Mouse (Mus musculus): ENCODE measurements around the gene Ttc37. TPM values are rescaled to one million over a fixed set of nuclear protein-coding genes. Genes with fewer than 3 reads are reported as not detected.

Ttc37 gene
- polyA plus RNA-seq, 1 experiment from 2014 or later: 7.3 TPM

DNA sequence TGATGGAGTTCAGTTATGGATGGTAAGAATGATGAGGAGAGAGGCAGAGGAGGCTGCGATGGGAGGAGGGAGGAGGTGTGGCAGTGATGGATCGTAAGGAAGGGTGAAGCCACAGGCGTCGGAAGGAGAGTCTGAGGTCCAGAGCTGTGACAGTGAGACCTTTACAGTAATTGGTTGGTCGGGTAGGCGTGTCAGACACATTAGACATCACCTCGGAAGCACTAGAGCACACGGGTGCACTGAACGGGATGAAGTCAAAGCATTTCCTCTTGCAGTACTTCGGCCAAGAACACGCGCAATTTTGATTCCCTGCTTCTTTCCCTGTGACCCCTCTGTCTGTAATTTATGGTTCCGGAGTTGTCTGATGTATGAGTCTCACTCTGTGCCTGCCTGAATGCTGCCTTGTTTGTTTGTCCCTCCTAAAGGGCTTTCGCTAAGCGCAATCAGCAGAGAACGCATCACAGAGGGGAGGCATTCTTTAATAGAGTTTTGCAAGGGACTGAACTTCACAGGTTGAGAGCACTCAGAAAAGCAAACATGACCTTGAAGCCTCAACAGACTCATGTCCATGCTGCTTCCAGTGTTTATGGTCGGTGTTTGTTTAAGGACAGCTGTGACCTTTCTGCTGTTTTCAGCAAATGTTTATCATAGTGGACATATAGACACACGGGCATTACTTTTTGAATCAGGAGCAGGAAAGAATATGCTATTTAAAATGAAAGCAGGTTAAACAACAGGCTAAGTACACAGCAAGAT lies 10.7 kb downstream of the Ttc37 start:
- H3K36me3 ChIP-seq (ENCODE audit: inconsistent target): peaks cover 39% of the 10 kb centered on the region
- no peaks in the 10 kb centered on the region for H3K79me2 ChIP-seq (ENCODE audit: inconsistent target)
- no peak overlapping the region for H3K27ac ChIP-seq
- 94% methylated on average over 18 of the region's 18 CpGs for whole genome bisulfite sequencing (ENCODE audit: missing documents)
- no peak overlapping the region for H3K4me3 ChIP-seq (ENCODE audit: inconsistent target)

DNA sequence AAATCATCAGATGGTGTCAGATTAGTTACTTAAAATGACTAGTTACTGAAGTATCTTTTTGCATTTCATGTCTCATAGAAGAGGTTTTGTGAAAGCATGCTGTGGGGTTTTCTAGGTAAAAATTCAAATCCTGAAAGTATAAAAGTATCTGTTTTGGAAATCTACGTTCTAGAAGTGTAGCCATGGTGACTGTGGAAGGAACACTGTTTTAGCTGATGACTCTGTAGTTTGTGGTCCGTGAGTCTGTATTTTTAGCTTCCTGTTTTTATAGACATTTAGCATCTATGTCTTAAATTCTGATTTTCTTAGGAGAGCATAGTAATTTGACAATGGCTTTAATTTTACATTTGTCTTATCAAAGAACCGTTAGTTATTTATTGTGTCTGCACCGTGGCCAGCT lies 30.3 kb downstream of the Ttc37 start:
- Histone ChIP-seq H3K4me3 (ENCODE audit: inconsistent target) (no peak overlapping the region), H3K79me2 (ENCODE audit: inconsistent target) (no peaks in the 10 kb centered on the region), H3K27ac (no peak overlapping the region), H3K36me3 (ENCODE audit: inconsistent target) (peaks cover 36% of the 10 kb centered on the region; the same call in 1 of the 2 replicates)
- 48% methylated on average over 4 of the region's 4 CpGs for WGBS (ENCODE audit: missing documents)

DNA sequence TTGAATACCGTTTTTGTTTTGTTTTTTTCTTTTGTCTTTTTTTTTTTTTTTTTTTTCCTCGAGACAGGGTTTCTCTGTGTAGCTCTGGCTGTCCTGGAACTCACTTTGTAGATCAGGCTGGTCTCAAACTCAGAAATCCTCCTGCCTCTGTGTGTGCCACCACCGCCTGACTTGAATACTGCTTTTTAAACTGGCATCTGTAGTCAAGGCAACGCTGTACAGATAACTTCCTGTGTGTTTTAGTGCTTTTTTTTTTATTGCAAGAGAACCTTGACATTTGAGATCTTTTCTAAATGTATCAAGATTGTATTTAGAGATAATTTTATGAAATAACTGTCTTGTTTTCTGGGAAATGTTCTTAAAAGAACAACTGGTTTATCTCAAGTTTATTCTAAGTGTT lies 33.9 kb downstream of the Ttc37 start:
- Histone ChIP-seq H3K4me3 (ENCODE audit: inconsistent target) (no peak overlapping the region), H3K36me3 (ENCODE audit: inconsistent target) (peaks cover 36% of the 10 kb centered on the region; the same call in 1 of the 2 replicates), H3K79me2 (ENCODE audit: inconsistent target) (no peaks in the 10 kb centered on the region), H3K27ac (no peak overlapping the region)
- 95% methylated on average over 3 of the region's 4 CpGs for WGBS (ENCODE audit: missing documents)

DNA sequence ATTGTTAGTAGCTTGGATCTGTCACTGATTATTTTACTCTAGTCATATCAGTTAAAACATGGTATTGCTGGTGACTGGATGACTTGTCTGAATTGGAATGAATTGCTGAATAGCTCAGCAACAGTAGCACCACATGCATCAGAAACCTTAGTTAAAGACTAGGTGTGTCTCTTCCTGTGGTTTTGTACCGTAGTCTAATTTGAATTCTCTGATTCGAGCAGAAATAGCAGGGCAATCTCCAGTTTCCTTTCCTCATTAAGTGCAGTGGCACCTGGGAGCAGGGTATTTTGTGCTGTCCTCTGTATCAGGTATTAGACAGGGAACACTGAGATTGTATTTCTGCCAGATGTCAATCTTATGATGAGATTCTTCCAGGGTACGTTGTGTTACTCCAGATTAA lies 40.3 kb downstream of the Ttc37 start:
- Histone ChIP-seq H3K79me2 (ENCODE audit: inconsistent target) (no peaks in the 10 kb centered on the region), H3K27ac (no peak overlapping the region), H3K36me3 (ENCODE audit: inconsistent target) (peaks cover 31% of the 10 kb centered on the region; the same call in 1 of the 2 replicates), H3K4me3 (ENCODE audit: inconsistent target) (no peak overlapping the region)
- 68% methylated on average over 3 of the region's 3 CpGs for WGBS (ENCODE audit: missing documents)

DNA sequence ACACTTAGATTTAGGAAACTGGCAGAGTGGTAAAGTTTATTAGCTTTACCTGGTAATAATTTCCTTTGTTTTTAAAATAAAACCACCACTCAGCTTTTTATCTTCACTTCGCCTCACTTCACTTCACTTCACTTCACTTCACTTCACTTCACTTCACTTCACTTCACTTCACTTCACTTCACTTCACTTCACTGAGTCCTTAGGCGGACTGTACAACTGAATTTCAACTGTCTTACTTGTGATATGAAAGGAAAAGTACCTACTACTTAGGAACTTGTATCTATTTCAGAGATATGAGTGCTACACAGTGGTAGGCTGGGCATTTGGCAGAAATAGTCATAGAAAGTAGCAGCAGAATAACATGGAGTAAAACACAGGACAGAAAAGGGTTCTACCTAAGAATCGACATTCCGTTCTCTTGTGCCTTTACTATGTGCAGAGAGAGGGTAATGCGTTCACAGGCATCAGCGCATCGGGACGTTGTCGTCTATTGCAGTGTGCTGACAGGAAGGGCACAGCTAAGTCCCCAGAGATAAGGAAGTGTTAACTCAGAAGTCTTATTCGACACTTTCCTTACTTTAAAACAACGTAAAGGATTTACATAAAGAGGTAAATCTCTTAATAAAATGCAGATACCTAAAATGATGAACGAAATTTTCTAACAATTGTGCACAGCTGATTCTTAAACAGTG lies 42.7 kb downstream of the Ttc37 start:
- no peak overlapping the region for H3K4me3 ChIP-seq (ENCODE audit: inconsistent target)
- no peak overlapping the region for H3K27ac ChIP-seq
- peaks cover 27% of the 10 kb centered on the region; the same call in 1 of the 2 replicates for H3K36me3 ChIP-seq (ENCODE audit: inconsistent target)
- WGBS (ENCODE audit: missing documents): 93% methylated on average over 12 of the region's 12 CpGs
- H3K79me2 ChIP-seq (ENCODE audit: inconsistent target): no peaks in the 10 kb centered on the region

DNA sequence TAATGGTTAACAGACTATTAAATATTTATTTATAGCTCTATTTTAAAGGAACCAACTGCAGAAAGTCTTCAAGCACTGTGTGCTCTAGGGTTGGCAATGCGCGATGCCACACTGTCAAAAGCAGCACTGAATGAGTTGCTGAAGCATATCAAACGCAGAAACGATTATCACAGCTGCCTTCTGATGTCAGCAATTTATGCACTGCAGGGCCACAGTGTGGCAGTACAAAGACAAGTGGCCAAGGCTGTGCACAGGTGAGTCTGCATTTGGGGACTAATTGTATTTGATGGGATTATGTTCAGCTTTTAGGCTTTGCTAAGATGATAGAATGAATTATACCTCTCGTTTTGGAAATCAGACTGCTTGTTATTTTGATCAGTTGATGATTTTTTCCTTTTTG lies 51.9 kb downstream of the Ttc37 start:
- 97% methylated on average over 4 of the region's 5 CpGs for WGBS (ENCODE audit: missing documents)
- no peak overlapping the region for H3K27ac ChIP-seq
- no peak overlapping the region for H3K4me3 ChIP-seq (ENCODE audit: inconsistent target)
- no peaks in the 10 kb centered on the region for H3K79me2 ChIP-seq (ENCODE audit: inconsistent target)
- peaks cover 27% of the 10 kb centered on the region; the same call in 1 of the 2 replicates for H3K36me3 ChIP-seq (ENCODE audit: inconsistent target)

DNA sequence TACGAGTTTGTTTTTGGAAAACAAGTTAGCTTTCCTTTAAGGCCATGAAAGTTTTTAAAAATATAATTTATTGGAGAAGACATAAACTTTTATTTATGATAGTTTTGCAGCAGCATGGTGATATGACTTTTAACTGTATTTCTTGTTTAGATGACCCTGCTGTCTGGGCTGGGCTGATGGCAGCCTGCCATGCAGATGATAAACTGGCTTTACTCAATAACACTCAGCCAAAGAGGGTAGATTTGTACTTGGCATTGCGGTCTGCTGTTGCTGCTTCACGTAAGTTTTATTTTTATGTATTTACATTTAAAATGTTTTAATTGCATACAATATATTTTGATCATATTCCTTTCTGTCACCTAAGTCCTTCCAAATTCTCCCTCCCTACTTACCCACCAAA lies 58.6 kb downstream of the Ttc37 start:
- Histone ChIP-seq H3K36me3 (ENCODE audit: inconsistent target) (peaks cover 25% of the 10 kb centered on the region), H3K27ac (no peak overlapping the region), H3K79me2 (ENCODE audit: inconsistent target) (no peaks in the 10 kb centered on the region), H3K4me3 (ENCODE audit: inconsistent target) (no peak overlapping the region)
- WGBS (ENCODE audit: missing documents): 96% methylated on average over 3 of the region's 3 CpGs

DNA sequence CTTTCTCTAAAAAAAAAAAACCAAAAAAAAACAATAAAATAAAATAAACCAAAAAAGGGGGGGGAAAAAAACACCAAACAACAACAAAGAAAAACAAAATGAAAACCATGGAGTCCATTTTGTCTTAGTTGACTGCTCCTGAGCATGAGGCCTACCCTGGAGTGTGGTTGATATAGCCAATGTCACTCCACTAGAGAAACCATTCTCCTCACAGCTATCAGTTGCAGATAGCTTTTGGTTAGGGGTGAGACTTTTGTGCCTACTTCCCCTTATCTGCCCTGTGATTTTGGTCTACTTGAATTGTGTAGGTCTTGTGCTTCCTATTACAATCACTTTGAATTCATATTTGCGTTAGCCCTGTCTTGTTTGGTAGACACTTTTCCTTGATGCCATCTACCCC lies 59.0 kb downstream of the Ttc37 start:
- H3K4me3 ChIP-seq (ENCODE audit: inconsistent target): no peak overlapping the region
- H3K27ac ChIP-seq: no peak overlapping the region
- H3K36me3 ChIP-seq (ENCODE audit: inconsistent target): peaks cover 22% of the 10 kb centered on the region
- H3K79me2 ChIP-seq (ENCODE audit: inconsistent target): no peaks in the 10 kb centered on the region
- WGBS (ENCODE audit: missing documents): 100% methylated on average over 1 of the region's 1 CpGs

DNA sequence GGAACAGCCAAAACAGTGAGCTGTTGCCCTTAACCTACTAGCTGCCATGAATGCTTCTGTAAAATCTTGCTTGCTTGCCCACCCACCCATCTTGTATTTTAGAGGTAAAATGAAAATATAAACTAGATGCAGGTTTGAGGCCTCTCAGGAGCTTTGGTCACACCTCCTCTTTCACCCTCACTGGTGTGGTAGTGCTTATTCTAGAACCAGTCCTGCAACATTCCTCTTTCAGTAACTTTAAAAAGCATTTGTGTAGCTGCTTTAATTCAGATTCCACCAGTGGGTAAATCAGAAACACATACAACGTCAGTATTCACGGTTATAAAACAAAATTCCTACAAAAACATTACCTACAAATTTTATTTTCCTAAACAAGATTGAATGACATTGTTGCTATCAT lies 62.1 kb downstream of the Ttc37 start:
- 100% methylated on average over 2 of the region's 2 CpGs for WGBS (ENCODE audit: missing documents)
- Histone ChIP-seq H3K79me2 (ENCODE audit: inconsistent target) (no peaks in the 10 kb centered on the region), H3K4me3 (ENCODE audit: inconsistent target) (no peak overlapping the region), H3K36me3 (ENCODE audit: inconsistent target) (peaks cover 22% of the 10 kb centered on the region), H3K27ac (no peak overlapping the region)

DNA sequence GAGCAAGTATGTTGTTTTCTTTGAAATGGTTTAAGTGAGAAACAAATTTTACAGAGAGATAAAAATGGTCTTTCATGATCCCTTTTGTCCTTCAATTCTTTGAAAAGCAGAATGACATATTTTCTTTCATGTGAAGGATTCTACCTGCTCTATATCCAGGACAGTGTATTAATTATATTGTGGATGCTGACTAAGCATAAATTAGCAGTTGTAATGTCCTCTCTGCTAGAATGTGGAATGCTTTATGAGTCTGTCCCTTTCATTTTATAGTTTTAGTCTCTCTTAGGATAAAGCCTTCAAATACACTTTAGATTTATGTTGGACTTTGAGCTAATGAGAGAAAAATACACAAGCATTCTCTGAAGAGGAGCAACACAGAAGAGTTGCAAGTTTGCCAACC lies 75.8 kb downstream of the Ttc37 start:
- Histone ChIP-seq H3K79me2 (ENCODE audit: inconsistent target) (no peaks in the 10 kb centered on the region), H3K4me3 (ENCODE audit: inconsistent target) (no peak overlapping the region), H3K36me3 (ENCODE audit: inconsistent target) (peaks cover 17% of the 10 kb centered on the region; the same call in 1 of the 2 replicates), H3K27ac (no peak overlapping the region)

DNA sequence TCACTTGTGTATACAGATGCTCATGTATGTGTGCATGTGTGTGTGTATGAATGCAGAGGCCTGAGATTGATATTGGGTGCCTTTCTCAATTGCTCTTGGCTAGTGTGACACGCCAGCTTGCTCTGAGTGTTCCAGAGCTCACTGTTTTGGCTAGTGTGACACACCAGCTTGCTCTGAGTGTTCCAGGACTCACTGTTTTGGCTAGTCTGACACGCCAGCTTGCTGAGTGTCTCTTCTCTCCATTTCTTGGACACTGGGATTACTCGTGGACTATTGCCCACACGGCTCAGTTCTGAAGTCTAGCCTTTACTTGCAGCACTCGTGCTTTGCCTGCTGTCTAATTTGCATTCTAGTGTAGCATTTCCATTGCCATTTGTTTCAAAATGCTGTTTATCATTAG lies 80.2 kb downstream of the Ttc37 start:
- Histone ChIP-seq H3K4me3 (ENCODE audit: inconsistent target) (no peak overlapping the region), H3K36me3 (ENCODE audit: inconsistent target) (peaks cover 17% of the 10 kb centered on the region; the same call in 1 of the 2 replicates), H3K79me2 (ENCODE audit: inconsistent target) (no peaks in the 10 kb centered on the region), H3K27ac (no peak overlapping the region)
- 96% methylated on average over 5 of the region's 5 CpGs for WGBS (ENCODE audit: missing documents)

DNA sequence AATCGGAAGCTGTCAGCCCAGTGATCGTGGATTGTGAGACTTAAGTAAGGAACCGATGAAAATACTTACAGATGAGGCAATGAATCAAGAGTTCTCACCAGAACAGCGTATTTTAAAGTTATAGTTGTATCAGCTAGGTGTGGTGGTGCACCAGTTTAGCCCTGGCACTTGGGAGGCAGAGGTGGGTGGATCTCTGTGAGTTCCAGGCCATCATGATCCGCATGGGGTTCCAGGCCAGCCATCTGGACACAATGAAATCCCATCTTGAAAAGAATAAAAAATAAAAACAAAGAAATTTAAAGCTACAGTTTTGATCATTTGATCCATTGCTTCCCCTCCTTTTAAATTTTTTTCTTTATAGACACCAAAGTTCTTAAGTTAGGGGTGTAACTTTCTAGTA lies 89.1 kb downstream of the Ttc37 start:
- H3K79me2 ChIP-seq (ENCODE audit: inconsistent target): no peaks in the 10 kb centered on the region
- peaks cover 21% of the 10 kb centered on the region for H3K36me3 ChIP-seq (ENCODE audit: inconsistent target)
- no peak overlapping the region for H3K27ac ChIP-seq
- WGBS (ENCODE audit: missing documents): 93% methylated on average over 5 of the region's 5 CpGs
- H3K4me3 ChIP-seq (ENCODE audit: inconsistent target): no peak overlapping the region

DNA sequence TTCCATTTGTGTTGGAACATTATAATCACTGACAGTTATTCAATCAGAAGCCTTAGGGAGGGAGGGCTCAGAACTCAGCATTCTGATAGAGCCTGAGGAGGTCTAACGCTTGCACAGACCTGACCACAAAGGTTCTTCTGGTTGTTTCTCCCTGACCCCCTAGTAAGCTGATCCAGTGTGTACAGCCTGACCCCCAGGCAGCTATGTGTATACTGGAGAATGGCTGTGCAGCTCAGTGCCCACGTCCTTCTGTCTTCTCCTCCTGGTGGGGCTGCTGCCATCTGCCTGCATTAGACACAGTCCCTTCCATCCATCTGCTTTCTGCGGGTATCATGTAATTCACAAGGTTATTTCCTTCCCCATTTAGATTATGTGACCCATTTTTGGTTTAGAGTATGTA lies 90.7 kb downstream of the Ttc37 start:
- 72% methylated on average over 3 of the region's 3 CpGs for WGBS (ENCODE audit: missing documents)
- Histone ChIP-seq H3K27ac (no peak overlapping the region), H3K36me3 (ENCODE audit: inconsistent target) (peaks cover 21% of the 10 kb centered on the region), H3K79me2 (ENCODE audit: inconsistent target) (no peaks in the 10 kb centered on the region), H3K4me3 (ENCODE audit: inconsistent target) (no peak overlapping the region)

DNA sequence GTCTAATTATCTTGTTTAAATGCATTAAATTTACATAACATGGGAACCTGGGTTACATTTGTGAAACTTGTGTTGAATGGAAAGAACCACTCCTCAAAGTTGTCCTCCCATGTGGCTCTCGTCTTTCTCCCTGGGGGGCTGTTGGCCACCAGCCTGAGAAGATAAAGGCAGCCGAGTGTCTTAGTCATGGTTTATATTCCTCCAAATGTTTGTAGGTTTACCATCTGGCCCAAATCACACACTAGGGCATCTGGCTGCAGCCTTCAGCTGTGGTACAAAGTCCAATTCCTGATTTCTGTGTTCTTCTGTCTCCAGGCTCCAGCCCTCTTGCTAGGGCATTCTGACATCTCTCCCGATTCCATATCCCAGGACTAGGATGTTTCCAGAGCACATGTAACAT lies 91.7 kb downstream of the Ttc37 start:
- Histone ChIP-seq H3K36me3 (ENCODE audit: inconsistent target) (peaks cover 21% of the 10 kb centered on the region), H3K79me2 (ENCODE audit: inconsistent target) (no peaks in the 10 kb centered on the region), H3K27ac (no peak overlapping the region), H3K4me3 (ENCODE audit: inconsistent target) (no peak overlapping the region)
- WGBS (ENCODE audit: missing documents): 96% methylated on average over 3 of the region's 3 CpGs

DNA sequence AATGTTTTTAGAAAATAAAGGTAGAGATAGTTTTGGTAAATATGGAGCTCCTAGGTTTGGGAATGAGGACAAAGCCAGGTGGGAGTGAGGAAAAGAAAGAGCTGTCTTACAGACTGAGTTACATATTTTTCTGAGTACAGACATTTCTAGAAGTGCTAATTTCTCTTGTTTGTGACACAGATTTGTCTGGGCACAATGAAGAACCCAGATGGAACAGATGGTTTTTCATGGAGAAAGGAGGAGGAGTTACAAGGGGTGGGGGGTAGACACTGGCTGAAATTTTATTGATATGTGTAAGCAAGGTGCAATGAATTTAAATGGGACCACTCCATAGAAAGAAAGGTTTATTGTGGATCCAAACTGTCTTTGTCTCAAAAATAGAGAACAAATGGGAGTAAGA lies 96.4 kb downstream of the Ttc37 start:
- H3K27ac ChIP-seq: no peak overlapping the region
- H3K79me2 ChIP-seq (ENCODE audit: inconsistent target): no peaks in the 10 kb centered on the region
- no peak overlapping the region for H3K4me3 ChIP-seq (ENCODE audit: inconsistent target)
- peaks cover 16% of the 10 kb centered on the region for H3K36me3 ChIP-seq (ENCODE audit: inconsistent target)
